Mouse (Mus musculus) ES-E14 (cell line): Measurements from ENCODE around the gene Gm20390. TPM values are rescaled to one million over a fixed set of nuclear protein-coding genes. Genes with fewer than 3 reads are reported as not detected.

Experiments
- DNase-seq: peaks from one replicate; pipeline ENCODE4 v3.0.0-alpha.2; 2013; ENCODE audit warnings: low read depth, low spot score
- H3K27ac ChIP-seq: 2 replicates; pipeline ENCODE4 v1.5.1; 2012; ENCODE audit warnings: low read depth, mild to moderate bottlenecking, low read length, moderate library complexity, mixed read lengths; ENCODE audit not compliant: poor library complexity, insufficient read depth, severe bottlenecking
- H3K36me3 ChIP-seq: 2 replicates; pipeline ENCODE4 v1.6.1; 2012; ENCODE audit warnings: mild to moderate bottlenecking, low read length, moderate library complexity, mixed read lengths; ENCODE audit not compliant: control insufficient read depth, poor library complexity, insufficient read depth, severe bottlenecking
- H3K4me1 ChIP-seq, 2 experiments: fragments of 150-350 bp in 1 of 2; sonication (generic) in 1 of 2; 2 replicates each; pipeline ENCODE4 v1.6.1; 2012; ENCODE audit warnings: low read length in 2 of 2, mild to moderate bottlenecking in 1 of 2, mixed read lengths in 1 of 2; ENCODE audit not compliant: control insufficient read depth in 2 of 2, insufficient read depth in 2 of 2, poor library complexity in 1 of 2
- H3K4me3 ChIP-seq, 2 experiments: fragments of 150-350 bp in 1 of 2; sonication (generic) in 1 of 2; 2 replicates each; pipeline ENCODE4 v1.5.1; 2012; ENCODE audit warnings: low read length in 2 of 2, low read depth in 1 of 2, mild to moderate bottlenecking in 1 of 2, mixed read lengths in 1 of 2; ENCODE audit not compliant: insufficient read depth in 1 of 2, poor library complexity in 1 of 2, severe bottlenecking in 1 of 2
- H3K9ac ChIP-seq: 2 replicates; pipeline ENCODE4 v1.6.1; 2012; ENCODE audit warnings: low read depth, mild to moderate bottlenecking, low read length, mixed read lengths; ENCODE audit not compliant: poor library complexity, insufficient read depth, severe bottlenecking
- H3K9me3 ChIP-seq: fragments of 150-350 bp; sonication (generic); 2 replicates; pipeline ENCODE4 v1.6.1; 2012; ENCODE audit warnings: low read depth, mild to moderate bottlenecking, low read length; ENCODE audit not compliant: control insufficient read depth, insufficient read depth
- CHD2 ChIP-seq: IDR thresholded peaks from 2 replicates; pipeline ENCODE4 v1.6.1; 2014; ENCODE audit warnings: mild to moderate bottlenecking, low read depth, low read length, inconsistent platforms
- HCFC1 ChIP-seq: IDR thresholded peaks from 2 replicates; pipeline ENCODE4 v1.6.1; 2012; ENCODE audit warnings: low read length, inconsistent platforms, borderline replicate concordance; ENCODE audit not compliant: insufficient read depth
- MAFK ChIP-seq: IDR thresholded peaks from 2 replicates; pipeline ENCODE4 v1.6.1; 2014; ENCODE audit warnings: mild to moderate bottlenecking, low read depth, low read length, inconsistent platforms; ENCODE audit not compliant: insufficient read depth
- ZC3H11A ChIP-seq: IDR thresholded peaks from 2 replicates; pipeline ENCODE4 v1.6.1; 2012; ENCODE audit warnings: low read depth, mild to moderate bottlenecking, inconsistent platforms, low read length, borderline replicate concordance
- ZNF384 ChIP-seq: IDR thresholded peaks from 2 replicates; pipeline ENCODE4 v1.6.1; 2012; ENCODE audit warnings: low read depth, low read length, inconsistent platforms
- in situ Hi-C, 2 experiments: fragments of 600-800 bp; cut with MboI; formaldehyde crosslinking; loops; one replicate each; pipeline ENCODE4 v1.15.1; 2025; ENCODE audit warnings: low sequenced_read_pairs in 2 of 2, inconsistent platforms in 1 of 2; ENCODE audit not compliant: unreplicated experiment in 2 of 2
- total RNA-seq: library from RNA; depleted of rRNA; stranded (reverse); fragments of 300-350 nt; gene quantifications from 2 replicates; pipeline ENCODE4 v1.2.3, GENCODE M21; 2012

The Gm20390 gene
- total RNA-seq, 1 experiment, result 419 TPM

- in situ Hi-C loops, result no loop called here
- Histone ChIP-seq H3K4me3 (peak overlapping the region; percentile 75 to 83), H3K27ac (peak overlapping the region; percentile 85), H3K9me3 (no peaks in the 10 kb centered on the region), H3K36me3 (peaks cover 51% of the 10 kb centered on the region), H3K9ac (peak overlapping the region; percentile 89), H3K4me1 (peaks cover 3 to 17% of the 10 kb centered on the region in 2 experiments)
- TF ChIP-seq ZNF384 (no peak), CHD2 (no peak), MAFK (no peak), ZC3H11A (no peak), HCFC1 (no peak)
- DNase-seq, result peak; percentile 89
These were observed 12.6 kb downstream of the Gm20390 start for GRCm38 (mm10) chr11:93955256-93956150.

GRCm38 (mm10) chr11:93954738-93955255, 13.3 kb downstream of the Gm20390 start:
- no peak for DNase-seq
- peak overlapping the region; percentile 85 for H3K27ac ChIP-seq
- TF ChIP-seq ZNF384 (no peak), HCFC1 (no peak), ZC3H11A (no peak), CHD2 (no peak), MAFK (no peak)
- peak overlapping the region; percentile 89 for H3K9ac ChIP-seq
- peaks cover 54% of the 10 kb centered on the region for H3K36me3 ChIP-seq
- in situ Hi-C loops, result no loop called here
- peaks cover 3 to 17% of the 10 kb centered on the region in 2 experiments for H3K4me1 ChIP-seq
- peak overlapping the region; percentile 75 to 83 for H3K4me3 ChIP-seq
- no peaks in the 10 kb centered on the region for H3K9me3 ChIP-seq

- Histone ChIP-seq H3K4me1 (peaks cover 3 to 13% of the 10 kb centered on the region in 2 experiments), H3K36me3 (peaks cover 45% of the 10 kb centered on the region), H3K9ac (peak overlapping the region; percentile 42; the same call in 1 of the 2 replicates), H3K9me3 (no peaks in the 10 kb centered on the region), H3K4me3 (peak overlapping the region in 1 of 2 experiments; percentile 31; a peak in 1 of 4 replicates), H3K27ac (no peak overlapping the region)
- in situ Hi-C loops, result no loop called here
- TF ChIP-seq CHD2 (no peak), ZC3H11A (no peak), ZNF384 (no peak), MAFK (no peak), HCFC1 (no peak)
- DNase-seq, result no peak
These were observed 15.7 kb downstream of the Gm20390 start for GRCm38 (mm10) chr11:93952376-93952775.

GRCm38 (mm10) chr11:93950045-93950444, 18.0 kb downstream of the Gm20390 start:
- peaks cover 0 to 7% of the 10 kb centered on the region in 2 experiments; a peak in 3 of 4 replicates for H3K4me1 ChIP-seq
- DNase-seq, result no peak
- no peaks in the 10 kb centered on the region for H3K9me3 ChIP-seq
- no peak overlapping the region for H3K4me3 ChIP-seq
- TF ChIP-seq CHD2 (no peak), ZC3H11A (no peak), MAFK (no peak), HCFC1 (no peak), ZNF384 (no peak)
- in situ Hi-C loops, result no loop called here
- H3K9ac ChIP-seq, result no peak overlapping the region
- peaks cover 45% of the 10 kb centered on the region for H3K36me3 ChIP-seq
- H3K27ac ChIP-seq, result no peak overlapping the region
